Mouse (Mus musculus) gastrocnemius, postnatal 25 days (tissue): ENCODE results near the gene Rrn3. TPM values are rescaled to one million over a fixed set of nuclear protein-coding genes. Genes with fewer than 3 reads are reported as not detected.
"Not testable (repeated sequence)": the region's sequence is repeated elsewhere in the genome, so short reads cannot be mapped to it uniquely, and the experiment has no call there.

ENCODE experiments used
- DNase-seq: peaks from one replicate; pipeline ENCODE4 v3.0.0; 2022
- total RNA-seq, 2 experiments: library from RNA; stranded (reverse); gene quantifications; 1 replicate in 1 of 2; 2 replicates in 1 of 2; pipeline ENCODE4 v1.2.3; 2021

The Rrn3 gene
- total RNA-seq, 2 experiments from 2014 or later = 29.9 to 30.2 TPM

DNA sequence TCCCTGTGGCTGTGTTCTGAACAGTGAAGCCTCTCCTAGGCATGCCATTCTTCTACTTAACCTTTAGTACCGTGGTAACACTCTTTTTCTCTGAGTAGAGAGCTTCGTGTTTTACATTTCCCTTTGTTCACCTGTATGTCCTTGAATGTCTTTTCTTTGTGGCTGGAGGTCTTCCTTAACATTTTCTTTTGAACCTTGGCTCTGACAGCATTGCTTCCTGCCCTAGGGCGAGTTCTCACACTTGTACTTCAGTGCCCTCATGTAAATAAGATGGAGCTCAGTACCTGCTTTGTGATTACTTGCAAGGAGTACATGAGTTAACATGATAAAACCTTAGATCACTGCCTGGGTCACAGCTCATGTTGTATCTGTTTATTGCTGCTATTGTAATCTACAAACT, 5.4 kb downstream of the Rrn3 start:
- DNase-seq = no peak

DNA sequence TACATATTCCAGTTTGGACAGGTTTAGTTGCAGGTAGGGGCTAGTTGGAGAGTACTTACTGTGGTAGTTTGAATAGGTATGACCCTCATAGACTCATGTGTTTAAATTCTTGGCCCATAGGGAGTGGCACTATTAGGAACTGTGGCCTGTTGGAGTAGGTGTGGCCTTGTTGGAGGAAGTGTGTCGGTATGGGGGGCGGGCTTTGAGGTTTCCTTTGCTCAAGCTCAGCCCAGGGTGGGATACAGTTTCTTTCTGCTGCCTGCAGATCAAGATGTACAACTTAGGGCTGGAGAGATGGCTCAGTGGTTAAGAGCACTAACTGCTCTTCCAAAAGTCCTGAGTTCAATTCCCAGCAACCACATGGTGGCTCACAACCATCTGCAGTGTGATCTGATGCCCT, 12.9 kb downstream of the Rrn3 start:
- not testable (repeated sequence) for DNase-seq

DNA sequence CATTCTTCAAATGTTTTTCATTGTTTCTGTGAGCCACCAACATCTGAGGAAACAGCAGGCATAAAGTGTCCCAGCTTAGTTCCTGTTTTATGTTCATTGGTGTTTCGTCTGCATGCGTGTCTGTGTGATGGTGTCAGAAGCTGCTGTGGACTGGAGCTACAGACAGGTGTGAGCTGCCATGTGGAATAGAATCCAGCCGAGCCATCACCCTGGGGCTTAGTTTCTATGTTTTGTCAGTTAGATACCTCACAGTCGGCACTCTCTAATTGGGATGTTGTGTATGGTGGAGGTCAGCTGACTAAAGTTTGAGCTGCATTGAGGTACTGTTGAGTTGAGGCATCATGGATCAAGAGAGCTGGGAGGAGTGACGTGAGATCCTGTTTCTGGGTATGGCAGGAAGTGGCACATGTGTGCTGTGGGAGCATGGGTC, 16.3 kb downstream of the Rrn3 start:
- DNase-seq = no peak

DNA sequence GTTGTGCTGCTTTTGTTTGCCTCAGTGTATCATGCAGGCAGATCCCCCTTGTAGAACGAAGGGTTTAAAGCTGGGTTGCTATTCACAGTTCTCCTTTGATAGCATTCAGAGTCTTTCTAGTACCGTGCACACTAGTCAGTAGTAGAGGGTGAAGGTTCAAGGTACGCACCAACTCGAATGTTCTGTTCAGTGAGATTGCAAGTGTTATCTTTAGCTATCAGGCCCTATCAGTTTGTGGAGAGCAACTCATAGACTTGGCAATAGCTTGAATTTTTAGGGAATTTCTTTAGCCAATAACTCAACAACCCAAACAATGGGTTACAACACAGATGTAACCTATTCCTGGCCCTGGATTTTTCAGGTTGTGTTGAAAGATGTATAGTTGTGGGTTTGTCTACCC, 20.7 kb downstream of the Rrn3 start:
- no peak for DNase-seq

DNA sequence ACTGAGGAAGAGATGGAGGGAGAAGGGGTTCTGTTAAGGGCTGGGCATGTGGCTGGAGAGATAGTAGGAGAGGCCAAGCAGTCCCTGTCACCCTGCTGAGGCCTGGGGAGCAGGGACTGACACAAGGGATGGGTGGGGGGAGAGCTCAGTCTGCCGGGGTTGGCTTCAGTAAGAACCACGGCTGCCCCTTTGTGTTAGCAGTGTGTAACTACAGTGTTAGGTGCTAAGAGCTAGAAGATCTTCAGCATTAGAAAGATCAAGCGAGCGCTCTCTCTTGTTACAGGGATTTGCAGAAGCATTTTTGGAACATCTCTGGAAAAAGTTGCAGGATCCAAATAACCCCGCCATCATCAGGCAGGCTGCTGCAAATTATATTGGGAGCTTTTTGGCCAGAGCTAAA, 24.2 kb downstream of the Rrn3 start:
- no peak for DNase-seq

DNA sequence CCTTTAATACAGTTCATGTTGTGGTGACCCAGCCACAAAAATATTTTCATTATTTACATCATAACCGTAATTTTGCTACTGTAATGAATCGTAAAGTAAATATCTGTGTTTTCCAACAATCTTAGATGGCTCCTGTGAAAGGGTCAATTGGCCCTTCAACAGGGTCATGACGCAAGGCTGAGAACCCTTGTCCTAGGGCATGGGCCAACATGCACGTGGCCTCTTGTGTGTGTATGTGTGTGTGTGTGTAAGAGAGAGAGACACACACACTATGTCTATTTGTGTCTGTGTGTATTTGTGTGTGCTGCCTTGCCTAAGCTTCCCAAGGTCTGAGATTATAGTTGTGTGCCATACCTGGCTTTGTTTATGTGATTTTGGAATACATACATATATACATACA, 27.1 kb downstream of the Rrn3 start:
- no peak for DNase-seq

DNA sequence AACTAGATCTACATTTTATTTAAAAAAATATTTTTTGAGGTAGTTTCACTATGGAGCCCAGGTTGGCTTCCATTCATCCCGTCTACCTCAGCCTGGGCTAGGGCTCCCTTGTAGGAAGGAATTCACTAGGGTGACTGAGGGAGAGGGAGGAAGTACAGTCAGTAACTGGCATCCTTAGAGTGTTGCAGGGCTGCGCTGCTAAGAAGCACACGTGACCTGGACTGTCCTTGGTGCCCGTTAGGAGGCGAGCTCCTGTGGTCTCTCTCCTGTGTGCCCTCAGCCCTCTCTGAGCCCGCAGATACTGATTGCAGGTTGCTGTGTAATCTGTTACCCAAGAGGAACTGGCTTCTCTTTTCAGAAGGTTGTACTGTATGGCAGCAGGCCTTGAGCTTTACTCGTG, 27.9 kb downstream of the Rrn3 start:
- no peak for DNase-seq

DNA sequence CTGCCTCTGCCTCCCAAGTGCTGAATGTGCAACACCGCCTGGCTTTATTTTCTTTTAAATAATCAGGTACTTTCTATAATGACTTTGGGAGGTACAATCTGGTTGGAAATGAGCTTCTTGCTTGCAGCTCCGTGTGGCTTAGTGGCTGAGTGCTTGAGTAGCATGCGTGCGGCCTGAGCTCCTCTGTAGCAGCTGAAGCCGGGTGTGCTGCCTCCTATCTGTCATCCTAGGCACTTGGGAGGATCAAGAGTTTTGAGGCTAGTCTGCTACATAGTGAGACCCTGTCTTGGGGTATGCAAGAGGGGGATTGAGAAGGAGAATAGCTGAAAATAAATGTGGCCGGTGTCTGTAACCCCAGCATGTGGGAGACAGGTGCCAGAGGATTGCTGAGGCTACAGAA, 31.6 kb downstream of the Rrn3 start:
- DNase-seq = no peak

DNA sequence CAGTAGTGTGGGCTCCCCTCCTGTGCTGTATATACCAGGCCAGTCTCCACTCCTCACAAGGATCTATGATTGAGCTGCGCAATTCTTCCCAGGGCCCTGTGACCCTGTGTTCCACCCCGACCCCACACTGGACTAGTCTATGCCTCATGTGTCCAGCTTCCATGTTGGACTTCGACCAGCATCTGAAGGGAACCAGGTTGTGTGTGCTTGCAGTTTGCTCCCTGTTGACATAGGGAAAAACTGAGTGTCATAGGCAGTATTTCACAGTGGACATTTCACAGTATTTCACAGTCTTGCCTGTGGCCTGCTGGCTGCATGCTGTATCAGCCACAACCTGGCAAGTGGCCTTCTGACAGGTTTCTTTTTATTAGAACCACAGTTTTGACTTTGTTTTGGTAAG, 32.7 kb downstream of the Rrn3 start:
- DNase-seq = no peak

DNA sequence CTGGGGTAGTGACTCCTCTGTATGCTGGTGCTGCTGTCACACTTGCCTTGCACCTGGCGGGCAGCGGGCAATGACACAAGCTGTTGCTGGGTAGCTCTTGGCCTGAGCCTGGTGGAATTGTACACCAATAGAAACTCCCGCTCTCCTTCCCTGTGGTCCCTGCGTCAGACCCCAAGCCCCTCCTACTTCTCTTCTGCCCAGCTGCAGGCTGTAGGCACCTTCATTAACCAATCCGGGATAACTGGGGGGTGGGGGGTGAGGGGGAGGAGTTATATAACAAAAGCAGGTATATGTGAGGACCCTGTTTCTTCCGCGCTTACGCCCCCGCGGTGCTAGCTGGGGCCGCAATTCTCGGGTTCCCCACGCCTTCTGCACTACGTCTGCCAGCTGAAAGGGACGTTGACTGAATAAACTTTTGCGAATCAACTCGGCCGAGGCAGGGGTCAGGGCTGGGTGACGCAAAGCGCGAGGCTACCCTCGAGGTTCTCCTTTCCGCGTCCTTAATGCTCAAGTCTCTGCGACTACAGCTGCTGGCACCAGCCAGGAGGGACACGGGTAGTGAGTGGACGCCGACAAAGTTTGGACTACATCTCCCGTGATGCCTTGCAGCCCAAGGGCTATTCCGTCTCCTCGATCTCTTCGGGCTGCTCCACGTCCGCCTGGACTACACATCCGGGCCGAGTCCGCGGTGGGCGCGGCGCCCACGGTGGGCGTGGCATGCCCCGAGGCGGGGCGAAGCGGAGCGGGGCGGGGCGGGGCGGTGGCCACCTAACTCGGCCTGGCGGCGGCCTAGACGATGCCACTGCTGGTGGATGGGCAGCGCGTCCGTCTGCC, 38.3 kb downstream of the Rrn3 start, which contains the start of gene Ntan1:
Gene Ntan1, plus strand, starts transcription at position 286 of the 834 bp plus-strand sequence.
- peak; percentile 99 for DNase-seq

DNA sequence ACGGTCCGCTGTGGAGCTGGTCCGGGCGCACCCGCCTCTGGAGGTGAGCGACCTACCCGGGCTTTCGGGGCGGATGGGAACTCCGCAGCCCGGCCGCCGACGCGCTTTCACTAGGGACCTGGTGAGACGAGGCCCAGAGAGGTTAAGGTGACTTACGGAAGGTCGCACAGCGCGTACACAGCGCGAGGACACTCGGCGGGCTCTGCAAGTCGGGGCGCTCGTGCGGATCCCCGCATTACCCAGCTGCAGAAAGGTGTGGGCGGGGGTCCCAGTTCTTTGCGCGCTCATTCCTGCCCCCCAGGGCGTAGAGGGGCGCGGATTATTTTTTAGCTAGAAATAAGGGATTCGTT, 38.9 kb downstream of the Rrn3 start:
- DNase-seq = no peak

DNA sequence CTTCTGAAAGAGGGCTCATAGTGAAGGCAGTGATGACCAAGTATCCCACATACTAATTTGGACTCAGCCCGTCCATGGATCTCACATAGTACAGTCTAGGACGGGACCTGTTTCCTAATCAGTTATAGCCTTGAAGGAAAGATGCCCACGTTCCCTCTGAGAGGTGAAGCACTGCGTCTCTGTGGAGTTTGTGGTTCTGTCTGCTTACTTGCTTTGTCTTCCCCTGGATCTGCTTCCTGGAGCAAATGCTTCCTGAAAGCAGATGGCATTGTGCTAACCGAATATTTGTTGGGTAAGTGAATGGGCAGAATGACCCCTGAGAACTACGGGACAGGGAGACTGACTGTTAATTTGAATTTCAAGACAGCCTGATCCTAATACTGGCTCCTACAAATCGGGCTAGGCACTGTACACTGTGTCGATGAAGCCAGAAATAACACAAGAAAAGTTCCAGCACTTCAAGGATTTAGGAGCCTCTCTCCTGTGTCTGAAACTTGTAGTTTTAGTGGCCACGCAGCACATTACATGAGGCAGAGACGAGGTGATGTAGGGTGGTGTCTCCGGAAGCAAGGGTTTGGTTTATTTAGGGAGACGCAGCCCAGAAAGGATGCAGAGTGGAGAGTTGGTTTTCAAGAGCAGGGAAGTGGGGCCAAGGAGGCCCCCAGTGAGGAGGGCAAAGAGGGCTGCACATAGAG, 39.4 kb downstream of the Rrn3 start:
- no peak for DNase-seq

DNA sequence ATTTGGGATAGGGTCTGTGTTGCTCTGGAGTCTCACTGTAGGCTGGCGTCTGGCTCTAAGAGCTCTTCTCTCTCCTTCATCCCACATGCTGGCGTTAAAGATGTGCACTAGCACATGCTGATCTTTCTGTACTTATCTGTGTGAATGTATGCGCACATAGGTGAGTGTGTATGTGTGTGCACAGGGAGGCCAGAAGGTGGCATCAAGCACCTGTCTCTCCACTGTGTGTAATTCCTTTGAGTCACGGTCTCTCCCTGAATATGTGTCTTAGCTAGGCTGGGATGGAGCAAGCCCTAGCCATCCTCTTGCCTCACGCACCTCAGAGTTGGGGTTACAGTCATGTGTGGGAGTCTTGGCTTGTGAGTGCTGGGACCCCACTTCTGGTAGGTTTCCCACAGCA, 40.3 kb downstream of the Rrn3 start:
- no peak for DNase-seq

DNA sequence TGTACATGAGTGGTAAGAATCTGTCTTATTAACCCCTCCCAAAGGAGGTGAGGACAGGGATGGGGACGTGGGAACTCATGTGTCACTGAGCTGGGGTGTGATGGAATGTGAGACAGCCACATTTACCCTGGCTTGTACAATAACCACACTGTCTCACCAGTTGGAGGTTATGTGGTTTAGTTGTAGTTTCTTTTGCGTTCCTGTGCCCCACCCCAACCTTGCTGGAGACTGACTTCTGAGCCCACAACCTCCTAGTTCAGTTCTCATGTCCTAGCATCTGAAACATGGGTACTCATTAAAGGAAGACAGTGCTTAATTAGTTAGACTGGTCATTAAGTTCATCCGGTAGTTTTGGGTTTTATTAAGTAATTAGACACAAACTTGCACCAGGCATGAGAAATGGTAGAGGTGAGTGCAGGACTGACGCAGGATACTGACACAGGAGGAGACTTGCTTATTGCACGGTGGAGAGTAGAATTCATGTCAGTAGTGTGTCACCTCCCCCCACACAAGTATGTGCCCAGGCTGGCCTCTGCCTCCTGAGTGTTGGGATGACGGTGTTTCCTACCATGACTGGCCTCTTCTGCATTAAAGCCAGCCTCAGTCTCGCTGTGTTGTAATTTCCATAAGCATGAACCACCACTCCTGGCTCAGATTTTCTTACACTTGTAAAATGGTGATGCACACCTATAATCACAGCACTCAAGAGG, 45.4 kb downstream of the Rrn3 start:
- no peak for DNase-seq

DNA sequence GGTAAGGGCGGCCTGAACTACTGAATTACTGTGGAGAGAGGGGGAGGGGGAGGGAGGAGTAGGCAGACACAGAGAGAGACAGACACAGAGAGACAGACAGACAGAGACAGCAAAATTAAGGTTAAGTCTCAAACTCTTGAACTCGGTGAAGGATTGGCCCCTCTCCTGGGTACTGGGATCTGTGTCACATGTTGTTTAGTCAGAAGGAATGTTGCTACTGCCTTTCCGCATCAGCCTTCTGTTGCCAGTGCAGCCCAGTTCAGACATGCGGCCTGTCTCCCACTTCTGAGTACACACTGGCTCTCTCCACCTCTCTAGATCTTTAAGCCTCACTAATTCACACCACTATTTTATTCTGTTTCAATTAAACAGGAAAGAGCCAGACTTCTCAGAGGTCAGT, 46.0 kb downstream of the Rrn3 start:
- DNase-seq = no peak

DNA sequence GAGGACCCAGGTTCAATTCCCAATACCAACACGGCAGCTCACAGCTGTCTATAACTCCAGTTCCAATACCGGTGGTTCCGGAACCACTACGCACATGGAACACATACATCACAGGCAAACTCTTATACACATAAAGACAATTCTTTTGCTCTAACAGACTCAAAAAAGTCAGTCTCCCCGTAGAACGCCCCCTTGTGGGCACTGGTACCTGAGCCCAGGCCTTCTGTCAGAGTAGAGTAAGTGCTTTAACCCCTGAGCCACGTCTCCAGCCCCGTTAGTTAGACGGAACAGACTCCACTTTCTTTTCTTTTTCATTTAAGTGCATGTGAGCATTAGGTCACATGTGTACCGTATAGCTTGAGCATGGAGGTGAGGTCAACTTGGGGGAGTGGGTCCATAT, 49.9 kb downstream of the Rrn3 start:
- DNase-seq = no peak

DNA sequence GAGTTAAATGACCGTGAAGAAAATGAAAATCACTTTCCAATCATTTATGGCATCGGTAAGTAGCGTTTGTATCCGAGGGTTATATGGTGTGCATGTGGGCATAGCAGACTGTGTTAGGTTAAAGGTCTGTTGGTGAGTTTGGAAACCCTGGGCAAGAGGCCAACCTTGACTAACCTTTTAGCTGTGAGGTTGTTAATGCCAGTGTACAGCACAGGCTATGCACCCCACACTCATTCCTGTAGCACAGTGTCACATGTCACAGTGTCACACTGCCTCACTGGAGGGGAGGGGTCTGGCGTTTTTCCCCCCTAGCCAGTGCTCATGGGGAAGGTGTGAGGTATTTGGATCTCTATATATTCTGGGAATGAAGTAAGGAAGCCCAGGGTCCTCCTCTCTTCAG, 51.1 kb downstream of the Rrn3 start:
- no peak for DNase-seq

DNA sequence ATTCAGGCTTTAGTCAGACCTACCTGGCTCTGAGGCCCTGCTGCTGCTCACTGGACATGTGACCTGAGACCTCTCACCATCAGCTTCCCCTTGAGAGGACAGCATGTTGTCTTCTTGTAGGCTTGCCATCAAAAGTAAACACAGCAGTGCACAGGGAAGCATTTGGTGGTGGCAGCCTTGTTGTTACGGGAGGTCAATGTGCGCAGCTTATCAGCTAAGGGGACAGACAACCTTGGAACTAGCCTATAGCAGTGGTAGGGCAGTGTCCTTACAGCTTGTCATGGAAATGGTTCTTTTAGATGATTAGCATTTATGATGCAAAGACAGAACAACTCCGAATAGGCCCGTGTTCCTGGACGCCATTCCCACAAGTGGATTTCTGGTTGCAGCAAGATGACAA, 53.9 kb downstream of the Rrn3 start:
- DNase-seq = no peak

DNA sequence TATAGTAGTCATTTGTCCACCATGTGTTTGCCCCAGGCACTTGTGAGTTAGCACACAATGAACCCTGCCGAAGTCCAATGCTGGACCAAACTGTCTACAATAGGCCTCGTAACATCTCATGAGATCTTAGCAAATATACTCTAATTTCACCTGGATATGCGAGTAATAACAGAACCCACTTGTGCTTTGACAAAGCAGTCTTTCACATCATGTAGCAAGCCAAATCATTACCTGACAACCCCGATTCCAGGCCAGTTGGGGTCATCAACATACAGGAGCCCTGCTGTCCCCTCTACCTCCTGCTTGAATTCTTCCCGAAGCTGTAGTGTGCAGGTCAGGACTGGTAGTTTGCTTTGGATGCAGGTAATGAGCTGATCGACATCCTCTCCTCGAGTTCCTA, 59.5 kb downstream of the Rrn3 start:
- no peak for DNase-seq

DNA sequence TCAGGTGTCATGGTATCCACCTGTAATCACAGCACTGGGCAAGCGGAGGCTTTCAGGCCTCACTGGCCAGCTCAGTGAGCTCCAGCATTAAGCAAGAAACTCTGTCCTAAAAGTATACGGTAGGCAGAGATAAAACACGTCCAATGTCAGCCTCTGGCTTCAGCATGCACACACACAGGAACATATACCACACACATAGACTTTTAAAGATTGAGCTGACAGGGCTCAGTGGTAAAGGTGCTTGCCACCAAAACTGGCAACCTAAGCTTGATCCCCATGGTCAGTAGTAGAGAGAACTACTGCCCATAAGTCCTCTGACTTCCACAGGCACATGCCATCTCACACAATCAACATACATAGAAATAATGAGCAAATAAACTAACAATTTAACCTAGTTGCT, 60.4 kb downstream of the Rrn3 start:
- no peak for DNase-seq

DNA sequence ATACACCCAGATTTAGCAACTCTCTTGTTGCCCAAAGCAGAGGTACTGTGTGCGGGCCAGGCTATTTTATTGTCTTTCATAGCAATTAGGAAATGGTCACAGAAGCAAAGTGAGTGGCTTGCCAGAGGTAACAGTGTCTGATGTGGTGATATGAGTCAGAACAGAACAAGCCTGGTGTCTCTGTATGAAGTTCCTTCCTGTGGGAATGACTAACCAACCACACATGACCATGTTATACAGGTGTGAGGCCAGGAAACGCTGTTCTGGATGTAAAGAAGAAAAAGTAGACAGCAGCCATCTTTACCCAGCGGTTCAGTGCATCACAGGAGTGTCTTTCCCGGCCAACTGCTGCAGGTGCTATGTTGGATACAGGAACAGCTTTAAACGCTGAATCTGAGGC, 64.5 kb downstream of the Rrn3 start:
- DNase-seq = no peak

DNA sequence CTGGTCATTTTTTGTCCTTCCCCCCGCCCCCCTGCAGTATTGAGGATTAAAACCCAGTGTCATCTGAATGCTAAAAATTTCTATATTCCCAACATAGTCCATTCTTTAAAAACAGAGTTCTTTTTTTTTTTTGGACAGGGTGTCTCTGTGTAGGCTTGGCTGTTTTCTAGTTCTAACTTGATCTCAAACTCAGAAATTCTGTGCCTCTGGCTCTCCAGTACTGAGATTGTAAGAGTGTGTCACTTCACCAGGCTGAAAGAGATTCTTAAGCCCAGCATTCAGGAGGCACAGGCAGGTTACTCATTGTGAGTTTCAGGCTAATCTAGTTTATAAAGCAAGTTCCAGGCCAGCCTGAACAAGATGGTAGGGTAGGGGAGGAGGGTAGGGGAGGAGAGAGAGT, 66.2 kb downstream of the Rrn3 start:
- DNase-seq = no peak

DNA sequence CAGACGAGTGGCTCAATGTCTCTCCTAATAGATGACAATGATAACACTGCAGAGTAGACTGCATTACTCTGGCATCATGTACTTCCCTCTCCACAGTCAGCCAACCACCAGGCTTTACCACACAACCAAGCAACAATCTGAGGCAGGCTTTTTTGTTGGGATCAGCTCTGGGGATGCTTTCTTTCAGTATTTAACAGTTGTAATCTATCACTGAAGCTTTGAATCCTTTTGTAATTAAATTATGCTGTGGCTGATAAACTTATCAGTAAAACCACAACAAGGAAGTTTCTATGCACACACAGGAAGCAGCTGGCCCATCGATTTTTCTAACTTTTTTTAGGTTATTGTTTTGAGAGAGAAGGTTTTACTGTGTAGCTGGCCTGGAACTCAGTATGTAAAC, 67.8 kb downstream of the Rrn3 start:
- no peak for DNase-seq
